Mouse (Mus musculus) forebrain, embryonic 10.5 days (tissue): ENCODE results near the gene Btn1a1. TPM values are rescaled to one million over a fixed set of nuclear protein-coding genes. Genes with fewer than 3 reads are reported as not detected.

Source experiments
- DNase-seq: peaks from one replicate; pipeline ENCODE4 v3.0.0-alpha.2; 2017; ENCODE audit warnings: low spot score; ENCODE audit errors: extremely low spot score
- H3K27ac ChIP-seq: fragments of 300-500 bp; sonication (generic); 2 replicates; pipeline ENCODE4 v1.5.1; 2016; ENCODE audit warnings: mild to moderate bottlenecking
- H3K27me3 ChIP-seq: fragments of 300-500 bp; sonication (generic); 2 replicates; pipeline ENCODE4 v1.6.1; 2016; ENCODE audit warnings: mild to moderate bottlenecking; ENCODE audit not compliant: poor library complexity, severe bottlenecking
- H3K36me3 ChIP-seq: fragments of 300-500 bp; sonication (generic); replicated peaks from 2 replicates; pipeline ENCODE4 v1.6.1; 2016; ENCODE audit warnings: mild to moderate bottlenecking, moderate library complexity
- H3K4me1 ChIP-seq: fragments of 300-500 bp; sonication (generic); 2 replicates; pipeline ENCODE4 v1.6.1; 2016
- H3K4me3 ChIP-seq: fragments of 300-500 bp; sonication (generic); 2 replicates; pipeline ENCODE4 v1.5.1; 2016; ENCODE audit warnings: mild to moderate bottlenecking, moderate library complexity
- H3K9me3 ChIP-seq: fragments of 300-500 bp; sonication (generic); 2 replicates; pipeline ENCODE4 v1.6.1; 2016; ENCODE audit warnings: mild to moderate bottlenecking, moderate library complexity
- WGBS: fragments of 180-500 bp; shearing (Covaris S2); methylation state at CpG from one replicate; pipeline ENCODE4 v1.1.7; 2016; 5-methylcytosine and 5-hydroxymethylcytosine counted together
- polyA plus RNA-seq: library from polyadenylated mRNA; unstranded; fragments of >200 nt; fragmentation: Nextera tagmentation; extraction: Ambion mirVana; gene quantifications from 2 replicates; pipeline ENCODE4 v1.2.1, GENCODE M21; 2016

Btn1a1 gene
- polyA plus RNA-seq, 1 experiment from 2014 or later, result not detected

DNA sequence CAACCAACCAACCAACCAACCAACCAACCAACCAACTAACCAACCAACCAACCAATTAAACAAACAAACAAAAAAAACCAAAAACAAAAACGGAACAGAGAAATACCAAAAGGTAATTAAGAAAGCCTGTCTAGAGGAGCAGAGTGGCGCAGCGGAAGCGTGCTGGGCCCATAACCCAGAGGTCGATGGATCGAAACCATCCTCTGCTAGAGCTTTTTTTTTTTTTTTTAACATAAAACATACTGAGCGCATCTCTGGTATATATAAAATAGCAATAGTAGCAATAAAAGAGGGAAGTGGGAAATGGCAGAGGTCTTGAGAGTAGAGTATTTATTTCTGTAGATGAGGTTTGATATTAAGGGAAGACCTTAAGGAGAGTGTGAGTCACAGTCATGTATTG is 34.2 kb upstream of the Btn1a1 start:
- peak overlapping the region; percentile 55 for H3K4me3 ChIP-seq
- DNase-seq, result no peak
- no peaks in the 10 kb centered on the region for H3K36me3 ChIP-seq
- no peaks in the 10 kb centered on the region for H3K27me3 ChIP-seq
- H3K27ac ChIP-seq, result no peak overlapping the region
- 0% methylated on average over 7 of the region's 7 CpGs for WGBS
- H3K9me3 ChIP-seq, result no peaks in the 10 kb centered on the region
- H3K4me1 ChIP-seq, result peaks cover 58% of the 10 kb centered on the region

DNA sequence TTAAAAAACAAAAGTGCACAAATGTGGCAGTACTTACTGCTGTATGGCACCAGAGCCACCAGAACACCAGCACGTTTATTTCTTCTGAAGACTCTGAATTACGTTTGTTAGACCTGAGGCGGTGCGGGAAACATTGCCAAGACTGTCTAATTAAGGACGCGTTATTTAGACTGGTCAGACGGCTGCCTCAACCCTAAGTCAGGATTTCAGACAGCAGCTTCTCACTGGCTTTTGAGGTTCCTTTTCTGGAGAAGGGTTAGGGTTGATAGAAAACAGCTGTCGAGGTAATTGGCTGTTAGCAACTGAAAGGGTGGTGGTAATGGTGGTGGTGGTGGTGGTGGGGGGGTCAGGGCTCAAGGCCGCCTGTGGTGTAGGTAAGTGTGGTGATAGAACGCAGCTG is 33.0 kb upstream of the Btn1a1 start:
- Histone ChIP-seq H3K27me3 (no peaks in the 10 kb centered on the region), H3K9me3 (no peaks in the 10 kb centered on the region), H3K36me3 (no peaks in the 10 kb centered on the region), H3K4me1 (peaks cover 49% of the 10 kb centered on the region), H3K27ac (no peak overlapping the region), H3K4me3 (peak overlapping the region; percentile 55)
- no peak for DNase-seq
- 2% methylated on average over 10 of the region's 10 CpGs for WGBS

DNA sequence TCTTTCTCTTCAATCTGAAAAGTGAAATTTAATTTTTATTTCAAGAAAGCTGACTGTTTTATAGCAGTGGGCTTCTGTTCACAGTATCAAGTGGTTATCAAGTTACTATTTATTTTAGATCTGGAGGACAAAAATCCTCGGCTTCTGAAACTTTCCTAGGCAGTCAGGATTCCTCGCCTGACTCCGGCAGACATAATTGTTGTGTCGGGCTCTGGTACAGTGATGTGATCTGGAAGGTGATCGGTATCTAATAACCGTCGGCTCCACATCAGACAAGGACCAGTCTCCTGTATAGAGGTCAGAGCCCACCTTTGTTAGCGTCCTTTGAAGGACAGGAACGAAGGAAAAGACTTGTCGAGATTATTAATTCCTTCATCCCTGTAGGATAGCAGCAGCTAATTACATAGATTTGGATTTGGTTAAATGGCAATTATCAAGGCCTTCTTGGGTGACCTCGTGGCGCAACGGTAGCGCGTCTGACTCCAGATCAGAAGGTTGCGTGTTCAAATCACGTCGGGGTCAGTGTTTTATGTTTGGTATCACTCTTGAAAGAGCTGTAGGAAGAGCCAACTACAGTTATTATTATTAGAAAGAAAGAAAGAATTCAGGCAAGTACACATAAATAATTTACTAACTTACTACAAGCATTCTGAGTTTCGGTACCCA is 32.1 kb upstream of the Btn1a1 start:
- Histone ChIP-seq H3K4me1 (peaks cover 44% of the 10 kb centered on the region), H3K9me3 (no peaks in the 10 kb centered on the region), H3K4me3 (peak overlapping the region; percentile 55), H3K36me3 (no peaks in the 10 kb centered on the region), H3K27me3 (peaks cover 2% of the 10 kb centered on the region; the same call in 1 of the 2 replicates), H3K27ac (peak overlapping the region; percentile 76)
- WGBS, result under 1% methylated on average over 19 of the region's 19 CpGs
- peak; percentile 77 for DNase-seq

GRCm38 (mm10) chr13:23495526-23495925 is 29.8 kb upstream of the Btn1a1 start:
- Histone ChIP-seq H3K4me3 (no peak overlapping the region), H3K27ac (no peak overlapping the region), H3K27me3 (peaks cover 4% of the 10 kb centered on the region; the same call in 1 of the 2 replicates), H3K9me3 (no peaks in the 10 kb centered on the region), H3K4me1 (peaks cover 37% of the 10 kb centered on the region), H3K36me3 (no peaks in the 10 kb centered on the region)
- no peak for DNase-seq
- 71% methylated on average over 6 of the region's 6 CpGs for WGBS

DNA sequence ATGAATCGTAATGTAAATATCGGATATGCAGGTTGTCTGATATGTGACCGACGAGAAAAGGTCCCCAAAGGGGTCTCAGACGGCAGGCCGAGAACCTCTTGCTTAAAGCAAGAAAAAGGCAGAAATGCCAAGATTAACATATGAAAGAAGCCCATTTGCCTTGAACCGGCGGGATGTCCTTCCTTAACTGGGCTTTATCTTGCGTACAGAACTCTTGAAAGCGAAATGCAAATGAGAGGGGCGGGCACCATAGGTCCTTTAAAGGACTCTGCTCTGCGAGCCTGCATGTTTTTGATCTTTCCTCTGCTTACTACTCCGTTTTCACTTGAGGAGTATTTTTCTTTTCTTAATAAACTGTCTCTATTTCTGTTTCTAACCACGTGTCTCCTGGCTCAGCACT is 26.3 kb upstream of the Btn1a1 start:
- Histone ChIP-seq H3K27me3 (peaks cover 18% of the 10 kb centered on the region), H3K36me3 (no peaks in the 10 kb centered on the region), H3K4me3 (peak overlapping the region; percentile 43), H3K4me1 (peaks cover 29% of the 10 kb centered on the region), H3K9me3 (no peaks in the 10 kb centered on the region), H3K27ac (peak overlapping the region; percentile 60)
- DNase-seq, result no peak
- 4% methylated on average over 14 of the region's 14 CpGs for WGBS

DNA sequence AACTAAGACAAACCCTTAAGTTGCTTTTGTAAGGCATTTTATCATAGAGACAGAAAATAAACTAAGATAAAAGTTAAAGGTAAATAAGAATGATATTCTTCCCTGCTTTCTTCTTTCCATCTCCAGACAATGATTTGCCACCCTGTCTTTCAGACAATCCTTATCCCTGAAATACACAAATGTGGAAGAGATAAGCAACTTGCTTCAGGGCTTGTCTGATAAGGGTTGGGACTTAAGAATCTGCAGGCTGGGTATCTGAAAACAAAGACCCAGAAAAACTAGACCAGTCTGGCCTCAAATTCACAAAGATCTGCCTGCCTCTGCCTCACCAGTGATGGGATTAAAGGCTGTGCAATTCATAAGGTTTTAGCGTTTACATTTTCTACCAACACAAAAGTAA is 25.6 kb upstream of the Btn1a1 start:
- H3K27me3 ChIP-seq, result peaks cover 20% of the 10 kb centered on the region
- 21% methylated on average over 1 of the region's 1 CpGs for WGBS
- no peak overlapping the region for H3K4me3 ChIP-seq
- no peaks in the 10 kb centered on the region for H3K36me3 ChIP-seq
- no peaks in the 10 kb centered on the region for H3K9me3 ChIP-seq
- DNase-seq, result no peak
- peaks cover 28% of the 10 kb centered on the region for H3K4me1 ChIP-seq
- no peak overlapping the region for H3K27ac ChIP-seq

DNA sequence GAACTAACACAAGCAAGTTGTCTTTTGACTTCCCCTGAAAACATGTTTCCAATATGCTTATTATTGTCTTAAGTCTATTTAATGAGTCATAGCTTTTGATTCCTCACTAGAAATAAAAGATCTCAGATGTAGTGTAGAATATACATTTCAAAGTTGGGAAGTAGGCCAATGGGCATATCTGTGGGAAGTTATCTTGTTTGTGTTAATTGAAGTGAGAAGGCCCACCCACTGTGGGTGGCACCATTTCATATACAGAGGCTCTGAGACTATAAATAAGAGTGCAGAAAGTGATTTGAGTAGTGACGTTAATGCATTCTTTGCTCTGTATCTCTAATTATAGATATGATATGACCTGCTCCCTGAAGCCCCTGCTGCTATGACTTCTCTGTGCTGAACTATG is 25.2 kb upstream of the Btn1a1 start:
- Histone ChIP-seq H3K9me3 (no peaks in the 10 kb centered on the region), H3K36me3 (no peaks in the 10 kb centered on the region), H3K27ac (no peak overlapping the region), H3K4me3 (no peak overlapping the region), H3K4me1 (peaks cover 28% of the 10 kb centered on the region), H3K27me3 (peaks cover 20% of the 10 kb centered on the region)
- DNase-seq, result no peak
- 84% methylated on average over 1 of the region's 1 CpGs for WGBS

- Histone ChIP-seq H3K4me3 (peak within 1 kb of the TSS; percentile 45), H3K36me3 (no peaks in the 10 kb centered on the region), H3K27ac (peak within 1 kb of the TSS; percentile 26), H3K27me3 (peaks cover 20% of the 10 kb centered on the region), H3K4me1 (peaks cover 35% of the 10 kb centered on the region), H3K9me3 (no peaks in the 10 kb centered on the region)
- WGBS, result 4% methylated on average over 14 of the region's 14 CpGs
- DNase-seq, result peak; percentile 66
Observed at GRCm38 (mm10) chr13:23488400-23489322, 23.0 kb upstream of the Btn1a1 start, which contains the start of gene Btn2a2. TSS of gene Btn2a2 (minus strand) at chr13:23488857.

GRCm38 (mm10) chr13:23485271-23485670 is 19.6 kb upstream of the Btn1a1 start:
- Histone ChIP-seq H3K9me3 (no peaks in the 10 kb centered on the region), H3K4me3 (no peak overlapping the region), H3K27ac (no peak overlapping the region), H3K27me3 (peaks cover 16% of the 10 kb centered on the region), H3K4me1 (peaks cover 21% of the 10 kb centered on the region), H3K36me3 (no peaks in the 10 kb centered on the region)
- no peak for DNase-seq
- WGBS, result 51% methylated on average over 5 of the region's 5 CpGs

GRCm38 (mm10) chr13:23483153-23483552 is 17.5 kb upstream of the Btn1a1 start:
- WGBS, result 86% methylated on average over 2 of the region's 2 CpGs
- Histone ChIP-seq H3K27ac (no peak overlapping the region), H3K9me3 (no peaks in the 10 kb centered on the region), H3K4me3 (no peak overlapping the region), H3K36me3 (no peaks in the 10 kb centered on the region), H3K27me3 (peaks cover 13% of the 10 kb centered on the region), H3K4me1 (peaks cover 13% of the 10 kb centered on the region)
- DNase-seq, result no peak

- 30% methylated on average over 2 of the region's 2 CpGs for WGBS
- Histone ChIP-seq H3K27ac (peak overlapping the region; percentile 69), H3K36me3 (no peaks in the 10 kb centered on the region), H3K27me3 (no peaks in the 10 kb centered on the region), H3K4me1 (peaks cover 13% of the 10 kb centered on the region), H3K9me3 (no peaks in the 10 kb centered on the region), H3K4me3 (no peak overlapping the region)
- DNase-seq, result no peak
Observed at GRCm38 (mm10) chr13:23475658-23476057, 10.0 kb upstream of the Btn1a1 start.

DNA sequence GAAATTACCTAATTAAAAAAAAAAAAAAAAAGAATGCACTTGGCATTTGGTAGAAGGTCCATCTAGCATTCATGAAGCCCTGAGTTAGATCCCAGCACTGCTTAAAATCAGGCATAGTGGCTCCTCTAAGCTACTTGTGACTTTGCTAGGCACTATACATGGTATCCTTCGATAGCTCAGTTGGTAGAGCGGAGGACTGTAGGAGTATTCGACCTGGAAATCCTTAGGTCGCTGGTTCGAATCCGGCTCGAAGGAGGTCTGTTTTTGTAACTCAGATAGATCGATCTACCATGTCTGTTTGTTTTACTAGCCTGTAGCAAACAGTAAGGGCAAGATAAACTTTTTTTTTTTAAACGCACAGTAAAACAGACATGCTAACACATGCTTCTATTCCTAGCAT is 1.2 kb upstream of the Btn1a1 start:
- DNase-seq, result peak; percentile 85
- Histone ChIP-seq H3K9me3 (no peaks in the 10 kb centered on the region), H3K27me3 (peaks cover 7% of the 10 kb centered on the region; the same call in 1 of the 2 replicates), H3K4me1 (peaks cover 39% of the 10 kb centered on the region), H3K4me3 (peak overlapping the region; percentile 67; the same call in 1 of the 2 replicates), H3K27ac (no peak overlapping the region), H3K36me3 (no peaks in the 10 kb centered on the region)
- 2% methylated on average over 9 of the region's 9 CpGs for WGBS

DNA sequence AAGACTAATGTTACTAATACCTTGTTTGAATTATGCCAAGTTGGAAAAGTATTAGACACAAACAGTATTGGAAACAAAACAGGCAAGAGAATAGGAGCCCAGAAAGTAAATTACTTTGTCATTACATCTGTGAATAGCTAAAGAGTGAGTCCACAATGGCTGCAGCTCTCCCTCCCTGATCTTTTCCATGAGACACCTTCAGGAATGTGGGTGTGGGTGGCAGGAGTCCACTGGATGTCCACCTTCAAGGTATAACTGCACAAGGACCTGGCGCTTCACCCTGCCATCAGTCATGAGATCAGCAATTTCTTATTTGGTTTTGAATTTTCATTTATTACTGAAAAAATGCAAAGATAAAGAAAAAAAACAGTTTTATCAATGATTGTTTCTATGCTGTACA is 605 bp upstream of the Btn1a1 start:
- WGBS, result 42% methylated on average over 1 of the region's 1 CpGs

More for the DNA sequence above, 605 bp upstream of the Btn1a1 start:
- H3K36me3 ChIP-seq, result no peaks in the 10 kb centered on the region
- H3K9me3 ChIP-seq, result no peaks in the 10 kb centered on the region
- peaks cover 36% of the 10 kb centered on the region for H3K4me1 ChIP-seq
- peaks cover 9% of the 10 kb centered on the region; the same call in 1 of the 2 replicates for H3K27me3 ChIP-seq
- H3K27ac ChIP-seq, result no peak overlapping the region
- H3K4me3 ChIP-seq, result peak overlapping the region; percentile 67
- DNase-seq, result no peak
